Mouse (Mus musculus) brain, embryonic 14.5 days (tissue): ENCODE results near the gene Cdv3.

Source experiments
- CTCF ChIP-seq: fragments of 200-500 bp; IDR thresholded peaks from 2 replicates; pipeline ENCODE4 v1.5.1; 2012; ENCODE audit warnings: inconsistent platforms, mild to moderate bottlenecking, moderate library complexity, borderline replicate concordance; ENCODE audit not compliant: insufficient read depth, insufficient read length; ENCODE audit errors: extremely low read depth
- POLR2A ChIP-seq: fragments of 200-500 bp; IDR thresholded peaks from 2 replicates; pipeline ENCODE4 v1.6.1; 2012; ENCODE audit warnings: mild to moderate bottlenecking, inconsistent platforms, borderline replicate concordance; ENCODE audit not compliant: poor library complexity, insufficient read depth, insufficient read length, severe bottlenecking; ENCODE audit errors: extremely low read depth

- TF ChIP-seq POLR2A (no peak), CTCF (no peak)
Observed at GRCm38 (mm10) chr9:103360642-103361041, 5.0 kb downstream of the Cdv3 start.
